Mouse (Mus musculus): ENCODE measurements around the gene Gm32742.
"Not testable (repeated sequence)": the region's sequence is repeated elsewhere in the genome, so short reads cannot be mapped to it uniquely, and the experiment has no call there.

The Gm32742 gene

GRCm38 (mm10) chr9:51152079-51152752 lies 13.1 kb downstream of the Gm32742 start:
- DNase-seq (ENCODE audit: low read depth, low spot score), result peak; percentile 65

- no peak for DNase-seq (ENCODE audit: low read depth, low spot score)
Observed at GRCm38 (mm10) chr9:51147294-51147693, 18.0 kb downstream of the Gm32742 start.

GRCm38 (mm10) chr9:51146496-51146895 lies 18.8 kb downstream of the Gm32742 start:
- no peak for DNase-seq (ENCODE audit: low read depth, low spot score)

DNA sequence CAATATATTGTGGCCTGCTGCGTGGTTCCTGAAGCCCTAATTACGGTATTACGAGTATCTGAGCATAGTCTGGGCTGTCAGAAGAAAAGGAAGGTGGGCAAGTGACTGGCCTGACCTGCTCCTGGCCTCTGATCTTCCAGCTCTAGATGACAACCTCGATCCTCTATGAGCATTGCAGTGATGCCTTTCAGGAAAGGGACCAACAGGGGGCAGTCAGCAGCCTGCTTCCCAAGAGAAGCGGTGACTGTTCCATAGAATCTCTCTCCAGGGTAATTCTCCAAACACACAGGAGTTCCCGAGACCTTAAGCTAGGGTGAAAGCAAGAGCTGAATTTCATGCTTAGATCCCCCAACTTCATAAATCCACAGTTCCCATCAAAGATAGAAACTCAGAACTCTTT lies 21.1 kb downstream of the Gm32742 start:
- DNase-seq (ENCODE audit: low read depth, low spot score), result no peak

- no peak for DNase-seq (ENCODE audit: low read depth, low spot score)
Observed at GRCm38 (mm10) chr9:51143437-51143836, 21.9 kb downstream of the Gm32742 start.

- no peak for DNase-seq (ENCODE audit: low read depth, low spot score)
Observed at GRCm38 (mm10) chr9:51140711-51141110, 24.6 kb downstream of the Gm32742 start.

- not testable (repeated sequence) for DNase-seq (ENCODE audit: low read depth, low spot score)
Observed at GRCm38 (mm10) chr9:51139401-51139800, 25.9 kb downstream of the Gm32742 start.

DNA sequence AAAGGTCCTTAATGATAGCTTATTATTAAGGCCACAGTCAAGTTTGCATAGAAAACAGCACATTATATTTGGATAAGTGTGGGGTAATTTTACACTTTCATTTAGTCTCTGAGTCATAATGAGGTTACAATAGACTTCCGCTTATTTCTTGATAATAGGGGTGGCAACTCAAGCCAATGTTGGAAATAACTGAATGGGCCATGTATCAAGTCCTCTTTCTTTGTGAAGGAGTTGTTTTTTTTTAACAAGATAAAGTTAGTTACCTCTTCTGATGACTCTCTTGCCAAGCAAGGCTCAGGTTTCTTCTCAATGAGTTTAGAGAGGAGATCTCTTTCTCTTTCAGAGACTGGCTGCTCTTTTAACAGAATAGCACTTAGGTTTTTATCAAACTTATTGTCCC lies 27.0 kb downstream of the Gm32742 start:
- DNase-seq (ENCODE audit: low read depth, low spot score), result no peak

- no peak for DNase-seq (ENCODE audit: low read depth, low spot score)
Observed at GRCm38 (mm10) chr9:51137836-51138235, 27.5 kb downstream of the Gm32742 start.

DNA sequence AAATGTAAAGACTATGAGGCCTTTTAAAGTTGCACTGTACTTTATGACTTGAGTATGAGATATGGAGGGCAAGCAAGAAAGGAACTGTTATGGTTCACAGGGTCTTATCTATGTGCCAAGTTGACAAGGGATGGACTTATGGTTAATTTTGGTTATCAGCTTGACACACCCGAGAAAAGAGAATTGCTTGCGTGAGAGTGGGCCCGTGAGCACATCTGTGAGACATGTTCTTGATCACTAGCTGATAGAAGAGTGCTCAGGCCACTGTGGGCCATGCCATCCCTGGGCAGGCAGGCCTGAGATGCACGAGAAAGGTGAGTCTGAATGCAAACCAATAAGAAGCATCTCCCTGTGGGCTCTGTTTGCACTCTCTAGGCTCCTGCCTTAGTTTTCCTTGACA lies 27.9 kb downstream of the Gm32742 start:
- DNase-seq (ENCODE audit: low read depth, low spot score), result no peak

DNA sequence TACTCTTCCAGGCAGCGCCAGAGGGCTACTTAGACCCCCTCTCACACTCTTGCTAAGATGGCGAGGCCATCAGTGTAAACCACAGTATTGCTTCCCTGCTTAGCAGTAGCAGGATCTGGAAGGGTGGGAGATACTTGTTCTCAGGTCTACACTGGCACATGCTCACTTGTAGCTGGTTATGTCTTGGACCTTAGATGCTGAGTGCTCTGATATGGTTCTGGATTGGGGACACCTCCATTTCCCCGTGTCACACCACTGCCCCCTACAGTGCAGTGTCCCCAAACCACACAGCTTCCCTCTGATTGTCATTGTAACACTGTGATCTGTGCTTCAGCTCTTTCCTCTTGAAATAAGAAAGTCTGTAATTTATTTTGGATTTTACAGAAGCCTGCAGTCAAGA lies 28.3 kb downstream of the Gm32742 start:
- DNase-seq (ENCODE audit: low read depth, low spot score), result no peak

DNA sequence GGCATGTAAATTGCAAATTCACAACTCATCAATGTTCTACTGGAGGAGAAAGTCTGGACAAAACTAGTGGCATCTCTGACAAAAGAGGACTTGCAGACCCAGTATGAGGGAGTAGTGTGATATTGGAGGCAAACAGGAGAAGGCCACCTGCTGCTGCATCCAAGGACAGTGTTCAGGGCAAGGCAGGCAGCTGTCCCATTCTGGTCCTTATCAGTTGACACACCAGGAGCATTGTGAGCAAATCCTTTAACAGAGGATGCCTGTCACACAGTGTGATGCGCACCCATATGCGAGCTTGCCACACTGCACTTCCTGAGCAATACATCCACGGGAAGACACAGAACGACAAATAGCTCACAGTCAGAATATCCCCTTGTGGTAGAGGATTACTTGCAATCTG lies 50.5 kb downstream of the Gm32742 start:
- no peak for DNase-seq (ENCODE audit: low read depth, low spot score)

DNA sequence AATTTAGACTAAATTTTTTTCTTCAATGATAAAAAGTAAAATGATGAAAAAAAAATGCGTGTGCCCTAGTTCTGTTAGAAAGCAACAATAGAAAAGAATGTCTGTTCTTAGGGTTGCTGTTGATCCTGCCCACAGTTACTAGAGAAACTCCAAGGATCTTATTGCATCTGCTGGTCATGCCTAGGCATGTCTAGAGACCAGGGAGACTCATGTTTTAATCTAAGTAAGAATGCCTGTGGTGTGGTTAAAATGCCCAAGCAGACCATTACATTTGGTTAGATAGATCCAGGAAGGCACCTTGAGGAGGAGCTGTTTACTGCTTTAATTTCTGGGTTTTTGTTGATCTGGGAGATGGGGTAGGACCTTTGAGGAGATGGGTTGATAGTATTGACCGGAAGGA lies 59.6 kb downstream of the Gm32742 start:
- peak; percentile 8 for DNase-seq (ENCODE audit: low read depth, low spot score)

DNA sequence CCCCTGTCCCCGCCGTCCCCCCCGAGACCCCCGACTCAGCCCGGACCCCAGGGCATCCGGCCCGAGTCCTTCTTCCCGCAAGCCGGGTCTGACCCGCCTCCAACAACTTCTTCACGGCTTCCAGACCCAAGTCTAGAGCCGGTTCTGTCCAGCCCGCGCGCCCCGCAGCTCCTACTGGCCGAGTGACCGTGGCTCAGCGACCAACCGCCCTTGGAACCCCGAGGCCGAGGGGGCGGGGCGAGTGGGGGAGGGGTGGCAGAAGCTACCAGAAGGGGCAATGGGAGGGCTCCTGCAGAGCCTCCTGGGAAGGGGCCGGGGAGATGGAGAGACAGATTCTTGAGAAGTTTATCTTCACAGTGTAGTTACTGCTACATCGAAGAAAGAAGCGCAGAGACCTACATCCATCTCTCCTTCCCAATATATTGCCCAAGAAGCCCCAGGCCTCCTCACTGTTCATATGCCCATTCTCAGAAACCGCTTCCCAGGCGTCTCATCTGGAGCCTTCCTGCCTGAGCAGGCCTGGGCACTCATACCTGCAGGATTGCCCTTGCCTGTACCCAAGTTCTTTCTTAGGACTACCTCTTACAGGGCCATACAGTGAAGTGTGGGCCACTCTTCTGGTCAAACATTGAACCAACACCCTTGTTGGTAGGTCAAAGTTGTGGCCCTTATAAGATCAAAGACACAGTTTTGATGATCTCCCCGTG lies 61.4 kb downstream of the Gm32742 start:
- peak; percentile 16 for DNase-seq (ENCODE audit: low read depth, low spot score)

- peak; percentile 24 for DNase-seq (ENCODE audit: low read depth, low spot score)
Observed at GRCm38 (mm10) chr9:51102963-51103807, 62.1 kb downstream of the Gm32742 start.

GRCm38 (mm10) chr9:51101756-51102425 lies 63.4 kb downstream of the Gm32742 start, which contains the start of gene 4833427G06Rik:
4833427G06Rik (minus strand) TSS chr9:51102078.
- peak; percentile 73 for DNase-seq (ENCODE audit: low read depth, low spot score)

DNA sequence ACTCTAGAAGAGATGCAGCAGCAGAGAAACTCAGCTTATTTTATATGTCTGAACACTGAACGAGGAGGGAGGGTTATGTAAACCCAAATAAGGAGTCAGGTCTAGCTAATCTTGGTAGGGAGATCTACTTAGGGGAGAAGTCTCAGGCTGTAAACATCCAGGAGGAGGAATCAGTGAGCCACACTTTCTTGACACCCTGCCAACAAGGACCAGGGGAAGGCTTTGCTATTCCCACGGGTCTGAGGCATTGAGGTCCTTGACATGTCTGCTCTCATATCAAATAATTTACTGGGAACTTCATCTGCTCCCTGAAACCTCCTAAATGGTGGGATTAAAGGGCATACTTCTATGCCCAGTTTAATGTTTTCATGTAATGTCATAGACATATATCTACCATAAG lies 69.0 kb downstream of the Gm32742 start:
- DNase-seq (ENCODE audit: low read depth, low spot score), result no peak

DNA sequence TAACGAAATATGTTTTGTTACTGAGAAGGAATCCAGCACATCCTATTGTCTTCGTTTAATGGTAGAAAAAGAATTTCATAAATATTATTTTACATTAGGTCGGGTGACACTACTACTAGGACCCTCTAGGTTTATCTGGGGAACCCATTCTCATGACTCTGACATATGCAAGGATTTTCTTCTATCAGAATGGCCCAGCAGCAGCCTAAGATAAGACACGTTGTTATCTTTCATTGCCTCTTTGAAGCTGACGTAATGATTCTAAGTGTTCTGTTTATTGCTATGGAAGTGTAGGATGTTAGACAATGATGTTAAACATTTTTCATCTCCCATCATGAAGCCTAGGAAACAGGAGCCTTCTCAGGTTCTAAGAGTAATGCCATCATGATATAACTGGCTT lies 71.6 kb downstream of the Gm32742 start:
- no peak for DNase-seq (ENCODE audit: low read depth, low spot score)

- no peak for DNase-seq (ENCODE audit: low read depth, low spot score)
Observed at GRCm38 (mm10) chr9:51081614-51082013, 83.7 kb downstream of the Gm32742 start.

Data from ES-CJ7 (cell line).